Mouse (Mus musculus) midbrain, embryonic 16.5 days (tissue): Measurements from ENCODE around the gene Ptprr. TPM values are rescaled to one million over a fixed set of nuclear protein-coding genes. Genes with fewer than 3 reads are reported as not detected.

Experiments
- ATAC-seq: fragments of 200-750 bp; cut with Nextera tagmentation; 2 replicates; pipeline ENCODE4 v1.8.0; 2017; ENCODE audit warnings: moderate TSS enrichment
- H3K27ac ChIP-seq: fragments of 300-500 bp; sonication (generic); 2 replicates; pipeline ENCODE4 v1.5.1; 2014; ENCODE audit warnings: mild to moderate bottlenecking, low read length, mixed read lengths
- H3K27me3 ChIP-seq: fragments of 300-500 bp; sonication (generic); 2 replicates; pipeline ENCODE4 v1.6.1; 2014; ENCODE audit warnings: low read depth, low read length, mixed read lengths; ENCODE audit not compliant: control insufficient read depth, insufficient read depth
- H3K36me3 ChIP-seq: fragments of 300-500 bp; sonication (generic); 2 replicates; pipeline ENCODE4 v1.6.1; 2014; ENCODE audit warnings: mild to moderate bottlenecking, low read length, moderate library complexity, mixed read lengths; ENCODE audit not compliant: control insufficient read depth, insufficient read depth
- H3K4me1 ChIP-seq: fragments of 300-500 bp; sonication (generic); 2 replicates; pipeline ENCODE4 v1.6.1; 2014; ENCODE audit warnings: mild to moderate bottlenecking, low read length, mixed read lengths; ENCODE audit not compliant: control insufficient read depth, insufficient read depth
- H3K4me2 ChIP-seq: fragments of 300-500 bp; sonication (generic); 2 replicates; pipeline ENCODE4 v1.6.1; 2014; ENCODE audit warnings: mild to moderate bottlenecking, low read length, mixed read lengths
- H3K4me3 ChIP-seq: fragments of 300-500 bp; sonication (generic); 2 replicates; pipeline ENCODE4 v1.5.1; 2014; ENCODE audit warnings: low read depth, mild to moderate bottlenecking, low read length, moderate library complexity, mixed read lengths
- H3K9ac ChIP-seq: fragments of 300-500 bp; sonication (generic); 2 replicates; pipeline ENCODE4 v1.6.1; 2014; ENCODE audit warnings: low read depth, low read length, mixed read lengths
- H3K9me3 ChIP-seq: fragments of 300-500 bp; sonication (generic); replicated peaks from 2 replicates; pipeline ENCODE4 v1.6.1; 2014; ENCODE audit warnings: mild to moderate bottlenecking, low read length, mixed read lengths; ENCODE audit not compliant: control insufficient read depth, poor library complexity, severe bottlenecking
- WGBS: fragments of 180-500 bp; shearing (Covaris S2); extraction: QIAGEN DNeasy Blood & Tissue Kit; methylation state at CpG from one replicate; pipeline ENCODE4 v1.1.7; 2014; 5-methylcytosine and 5-hydroxymethylcytosine counted together
- polyA plus RNA-seq: library from polyadenylated mRNA; unstranded; fragments of >200 nt; fragmentation: Nextera tagmentation; extraction: Ambion mirVana; gene quantifications from 2 replicates; pipeline ENCODE4 v1.2.1, GENCODE M21; 2015

Gene Ptprr
- polyA plus RNA-seq = 21.1 and 24.4 TPM in 2 replicates

GRCm38 (mm10) chr10:116017845-116018479 is at the start of gene Ptprr:
Gene Ptprr (plus strand): TSS chr10:116018213.
- H3K4me1 ChIP-seq = no peaks in the 10 kb centered on the region; the same call in 1 of the 2 replicates
- peak within 1 kb of the TSS; percentile 69 for H3K4me2 ChIP-seq
- H3K9ac ChIP-seq = peak within 1 kb of the TSS; percentile 64
- no peaks in the 10 kb centered on the region for H3K9me3 ChIP-seq
- ATAC-seq = peak; percentile 98
- no peaks in the 10 kb centered on the region for H3K36me3 ChIP-seq
- H3K27ac ChIP-seq = peak within 1 kb of the TSS; percentile 79
- WGBS = 0% methylated on average over 19 of the region's 19 CpGs
- peak within 1 kb of the TSS; percentile 54 for H3K4me3 ChIP-seq
- no peaks in the 10 kb centered on the region for H3K27me3 ChIP-seq

- no peak for ATAC-seq
These were observed 41.7 kb upstream of the Ptprr start for GRCm38 (mm10) chr10:115976345-115976744.

DNA sequence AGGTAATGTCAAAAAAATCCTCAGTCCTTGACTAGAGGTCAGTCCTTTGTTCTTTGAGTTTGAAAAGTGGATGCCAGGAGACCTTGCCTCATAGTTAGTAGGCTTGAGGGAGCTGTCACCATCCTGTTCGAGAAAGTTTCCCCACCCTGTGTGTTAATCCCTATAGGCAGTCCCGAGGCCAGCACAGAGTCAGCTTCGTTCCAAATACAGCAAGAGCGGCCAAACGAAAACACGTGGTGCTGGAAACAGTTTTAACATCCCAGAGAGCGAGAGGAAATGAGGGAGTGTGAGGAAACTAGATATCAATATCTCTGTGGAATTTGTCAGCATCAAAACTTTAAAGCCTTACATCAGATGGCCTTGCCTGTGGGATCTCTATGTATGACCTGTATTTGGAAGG is 39.0 kb upstream of the Ptprr start:
- H3K36me3 ChIP-seq = no peaks in the 10 kb centered on the region
- H3K4me2 ChIP-seq = no peak overlapping the region
- no peak for ATAC-seq
- no peaks in the 10 kb centered on the region for H3K9me3 ChIP-seq
- H3K27me3 ChIP-seq = no peaks in the 10 kb centered on the region
- no peaks in the 10 kb centered on the region for H3K4me1 ChIP-seq
- WGBS = 70% methylated on average over 7 of the region's 7 CpGs
- H3K4me3 ChIP-seq = no peak overlapping the region
- H3K27ac ChIP-seq = no peak overlapping the region
- H3K9ac ChIP-seq = no peak overlapping the region

More at GRCm38 (mm10) chr10:115976345-115976744, 41.7 kb upstream of the Ptprr start:
- Histone ChIP-seq H3K4me2 (no peak overlapping the region), H3K27ac (no peak overlapping the region), H3K9me3 (no peaks in the 10 kb centered on the region), H3K4me1 (no peaks in the 10 kb centered on the region), H3K27me3 (no peaks in the 10 kb centered on the region), H3K36me3 (no peaks in the 10 kb centered on the region), H3K9ac (no peak overlapping the region), H3K4me3 (no peak overlapping the region)
- 52% methylated on average over 7 of the region's 7 CpGs for WGBS

GRCm38 (mm10) chr10:115980018-115980417 is 38.0 kb upstream of the Ptprr start:
- 90% methylated on average over 2 of the region's 2 CpGs for WGBS
- Histone ChIP-seq H3K27me3 (no peaks in the 10 kb centered on the region), H3K36me3 (no peaks in the 10 kb centered on the region), H3K9me3 (no peaks in the 10 kb centered on the region), H3K27ac (no peak overlapping the region), H3K4me3 (no peak overlapping the region), H3K4me1 (no peaks in the 10 kb centered on the region), H3K9ac (no peak overlapping the region), H3K4me2 (no peak overlapping the region)
- no peak for ATAC-seq

DNA sequence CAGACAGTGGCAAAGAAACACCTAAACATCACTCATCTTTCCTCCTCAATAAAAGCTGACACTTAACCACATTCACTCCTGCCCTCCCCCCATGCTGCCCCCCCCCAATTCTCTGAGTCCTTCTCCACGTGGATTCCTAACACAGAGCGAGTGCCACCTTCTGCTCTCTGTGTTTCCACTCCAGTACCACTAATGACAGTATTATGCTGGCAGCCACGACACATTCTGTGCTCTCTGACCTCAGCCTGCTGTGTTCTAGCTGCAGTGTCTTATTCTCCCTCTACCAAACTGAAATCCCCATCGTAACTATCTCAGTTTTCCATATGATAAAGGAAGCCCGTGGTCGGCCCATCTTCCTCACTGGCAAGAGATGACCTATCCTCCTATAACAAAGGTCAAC is 33.7 kb upstream of the Ptprr start:
- Histone ChIP-seq H3K4me1 (no peaks in the 10 kb centered on the region), H3K27ac (no peak overlapping the region), H3K27me3 (no peaks in the 10 kb centered on the region), H3K4me2 (no peak overlapping the region), H3K9me3 (no peaks in the 10 kb centered on the region), H3K36me3 (no peaks in the 10 kb centered on the region), H3K9ac (no peak overlapping the region), H3K4me3 (no peak overlapping the region)
- no peak for ATAC-seq
- 51% methylated on average over 6 of the region's 6 CpGs for WGBS

- H3K9ac ChIP-seq = no peak overlapping the region
- no peak overlapping the region for H3K27ac ChIP-seq
- no peaks in the 10 kb centered on the region for H3K36me3 ChIP-seq
- H3K9me3 ChIP-seq = no peaks in the 10 kb centered on the region
- H3K4me3 ChIP-seq = no peak overlapping the region
- H3K4me2 ChIP-seq = no peak overlapping the region
- no peaks in the 10 kb centered on the region for H3K27me3 ChIP-seq
- H3K4me1 ChIP-seq = no peaks in the 10 kb centered on the region
- WGBS = 50% methylated on average over 8 of the region's 8 CpGs
- ATAC-seq = no peak
These were observed 16.2 kb upstream of the Ptprr start for GRCm38 (mm10) chr10:116001838-116002237.

- no peak overlapping the region for H3K4me3 ChIP-seq
- no peaks in the 10 kb centered on the region for H3K9me3 ChIP-seq
- WGBS = 45% methylated on average over 6 of the region's 6 CpGs
- no peaks in the 10 kb centered on the region for H3K27me3 ChIP-seq
- no peaks in the 10 kb centered on the region for H3K36me3 ChIP-seq
- no peak for ATAC-seq
- no peak overlapping the region for H3K9ac ChIP-seq
- H3K4me2 ChIP-seq = no peak overlapping the region
- H3K4me1 ChIP-seq = no peaks in the 10 kb centered on the region
- H3K27ac ChIP-seq = no peak overlapping the region
These were observed 11.3 kb upstream of the Ptprr start for GRCm38 (mm10) chr10:116006675-116007074.

DNA sequence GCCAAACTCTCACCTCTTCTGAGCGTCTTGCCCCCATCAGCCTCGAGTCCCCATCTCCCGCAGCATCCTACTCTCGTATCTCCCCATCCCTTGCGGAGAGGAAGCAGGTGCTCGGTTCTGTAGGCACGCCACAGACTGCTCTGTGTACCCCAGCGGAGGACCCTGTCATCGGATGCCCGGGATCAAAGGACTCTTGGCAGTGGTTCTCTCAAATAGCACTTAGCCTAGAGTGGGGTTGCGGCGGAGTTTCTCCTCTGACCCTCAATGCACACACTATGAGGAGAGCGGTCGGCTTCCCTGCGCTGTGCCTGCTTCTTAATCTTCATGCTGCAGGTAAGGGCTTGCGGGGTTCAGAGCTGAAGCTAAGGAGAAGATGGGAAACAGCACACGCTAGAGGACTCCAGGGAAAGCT is 473 bp downstream of the Ptprr start:
- no peaks in the 10 kb centered on the region for H3K9me3 ChIP-seq
- no peaks in the 10 kb centered on the region for H3K27me3 ChIP-seq
- H3K4me2 ChIP-seq = peak overlapping the region; percentile 69
- peak overlapping the region; percentile 54 for H3K4me3 ChIP-seq
- H3K27ac ChIP-seq = peak overlapping the region; percentile 79
- peak; percentile 78 for ATAC-seq
- peak overlapping the region; percentile 64 for H3K9ac ChIP-seq
- WGBS = under 1% methylated on average over 17 of the region's 17 CpGs
- H3K36me3 ChIP-seq = no peaks in the 10 kb centered on the region
- H3K4me1 ChIP-seq = no peaks in the 10 kb centered on the region; the same call in 1 of the 2 replicates

- Histone ChIP-seq H3K4me1 (no peaks in the 10 kb centered on the region; the same call in 1 of the 2 replicates), H3K27ac (peak overlapping the region; percentile 79), H3K36me3 (no peaks in the 10 kb centered on the region), H3K9ac (peak overlapping the region; percentile 64), H3K27me3 (no peaks in the 10 kb centered on the region), H3K9me3 (0 out of 2 replicates have a peak, but pooled peaks cover 4% of the 10 kb centered on the region), H3K4me3 (peak overlapping the region; percentile 54), H3K4me2 (peak overlapping the region; percentile 69)
- 3% methylated on average over 20 of the region's 20 CpGs for WGBS
- ATAC-seq = peak; percentile 23
These were observed 1.3 kb downstream of the Ptprr start for GRCm38 (mm10) chr10:116019086-116019860.
